Mouse (Mus musculus) embryonic facial prominence, embryonic 12.5 days (tissue): ENCODE measurements around the gene Arl15. TPM values are rescaled to one million over a fixed set of nuclear protein-coding genes. Genes with fewer than 3 reads are reported as not detected.

Source experiments
- ATAC-seq: fragments of 200-750 bp; cut with Nextera tagmentation; 2 replicates; pipeline ENCODE4 v1.8.0; 2017; ENCODE audit not compliant: insufficient number of reproducible peaks, insufficient read depth, low FRiP score, low TSS enrichment
- H3K27ac ChIP-seq: fragments of 300-500 bp; sonication (generic); 2 replicates; pipeline ENCODE4 v1.5.1; 2016; ENCODE audit warnings: mild to moderate bottlenecking
- H3K27me3 ChIP-seq: fragments of 300-500 bp; sonication (generic); 2 replicates; pipeline ENCODE4 v1.6.1; 2016; ENCODE audit warnings: mild to moderate bottlenecking, moderate library complexity
- H3K36me3 ChIP-seq: fragments of 300-500 bp; sonication (generic); 2 replicates; pipeline ENCODE4 v1.6.1; 2016; ENCODE audit warnings: mild to moderate bottlenecking
- H3K4me1 ChIP-seq: fragments of 300-500 bp; sonication (generic); 2 replicates; pipeline ENCODE4 v1.6.1; 2016
- H3K4me2 ChIP-seq: fragments of 300-500 bp; sonication (generic); replicated peaks from 2 replicates; pipeline ENCODE4 v1.6.1; 2016; ENCODE audit warnings: mild to moderate bottlenecking, moderate library complexity
- H3K4me3 ChIP-seq: fragments of 300-500 bp; sonication (generic); 2 replicates; pipeline ENCODE4 v1.5.1; 2016; ENCODE audit warnings: mild to moderate bottlenecking
- H3K9ac ChIP-seq: fragments of 300-500 bp; sonication (generic); 2 replicates; pipeline ENCODE4 v1.6.1; 2016; ENCODE audit warnings: mild to moderate bottlenecking, moderate library complexity
- H3K9me3 ChIP-seq: fragments of 300-500 bp; sonication (generic); 2 replicates; pipeline ENCODE4 v1.6.1; 2016; ENCODE audit warnings: mild to moderate bottlenecking, moderate library complexity
- WGBS: fragments of 180-500 bp; shearing (Covaris S2); methylation state at CpG from one replicate; pipeline ENCODE4 v1.1.7; 2016; 5-methylcytosine and 5-hydroxymethylcytosine counted together
- polyA plus RNA-seq: library from polyadenylated mRNA; unstranded; fragments of >200 nt; fragmentation: Nextera tagmentation; extraction: Ambion mirVana; gene quantifications from 2 replicates; pipeline ENCODE4 v1.2.1, GENCODE M21; 2016

Gene Arl15
- polyA plus RNA-seq, 1 experiment from 2014 or later, result 15.0 TPM

DNA sequence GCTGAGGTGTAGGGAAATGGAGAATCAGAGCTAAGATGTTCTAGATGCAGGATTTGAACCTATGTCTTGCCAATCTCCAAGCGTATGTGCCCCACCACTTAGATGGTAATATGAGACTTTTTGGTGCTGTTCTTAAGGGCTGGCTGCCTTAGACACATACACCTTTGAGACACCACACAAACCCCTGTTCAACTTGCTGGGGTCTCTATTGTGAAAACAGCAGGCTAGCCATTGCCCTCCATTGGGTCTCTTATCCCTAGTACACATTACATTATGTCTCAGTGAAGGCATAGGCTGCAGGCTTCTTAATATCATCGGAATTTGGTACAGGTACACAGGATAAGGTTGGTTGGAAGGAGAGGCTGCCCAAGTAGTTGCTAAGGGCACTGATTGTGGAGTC lies 16.8 kb downstream of the Arl15 start:
- ATAC-seq, result no peak
- no peak overlapping the region for H3K27ac ChIP-seq
- H3K9ac ChIP-seq, result no peak overlapping the region
- H3K9me3 ChIP-seq, result no peaks in the 10 kb centered on the region
- no peak overlapping the region for H3K4me2 ChIP-seq
- H3K4me1 ChIP-seq, result peaks cover 15% of the 10 kb centered on the region; the same call in 1 of the 2 replicates
- H3K27me3 ChIP-seq, result no peaks in the 10 kb centered on the region
- no peaks in the 10 kb centered on the region for H3K36me3 ChIP-seq
- 100% methylated on average over 2 of the region's 2 CpGs for WGBS
- H3K4me3 ChIP-seq, result no peak overlapping the region

DNA sequence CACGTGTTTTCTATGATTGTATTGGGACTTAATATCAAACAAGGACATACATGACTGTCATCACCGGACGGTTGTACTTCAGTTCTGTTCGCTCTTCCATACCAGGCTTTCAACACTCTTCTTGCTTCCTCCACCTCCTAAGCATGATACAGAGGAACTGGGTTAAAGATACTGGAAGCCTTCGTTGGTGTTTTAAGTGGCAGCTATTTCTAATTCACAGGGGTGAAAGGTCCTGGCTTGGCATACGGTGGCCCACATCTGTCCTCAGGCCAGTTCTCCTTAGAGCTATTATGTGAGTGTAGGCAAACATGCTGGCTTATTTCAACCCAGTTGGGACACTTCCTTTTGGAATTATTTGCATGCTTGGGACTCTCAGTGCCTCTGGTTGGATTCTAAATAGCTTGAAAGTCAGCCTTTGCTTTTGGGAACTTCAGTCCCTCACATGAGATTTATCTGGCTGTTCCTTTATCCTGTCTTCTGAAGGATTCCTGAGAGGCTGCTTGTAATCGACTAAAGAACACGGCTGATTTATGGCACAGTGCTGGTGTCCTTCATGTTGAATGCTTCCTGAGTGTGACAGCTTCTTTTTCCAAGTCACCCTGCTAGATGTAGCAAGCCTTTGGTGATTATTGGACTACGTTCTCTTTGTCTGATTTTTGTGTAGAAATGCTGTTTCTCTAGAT lies 17.7 kb downstream of the Arl15 start:
- Histone ChIP-seq H3K4me2 (no peak overlapping the region), H3K27ac (no peak overlapping the region), H3K27me3 (no peaks in the 10 kb centered on the region), H3K36me3 (no peaks in the 10 kb centered on the region), H3K9ac (no peak overlapping the region), H3K4me1 (peaks cover 18% of the 10 kb centered on the region; the same call in 1 of the 2 replicates), H3K9me3 (no peaks in the 10 kb centered on the region), H3K4me3 (no peak overlapping the region)
- no peak for ATAC-seq
- WGBS, result 48% methylated on average over 9 of the region's 9 CpGs

DNA sequence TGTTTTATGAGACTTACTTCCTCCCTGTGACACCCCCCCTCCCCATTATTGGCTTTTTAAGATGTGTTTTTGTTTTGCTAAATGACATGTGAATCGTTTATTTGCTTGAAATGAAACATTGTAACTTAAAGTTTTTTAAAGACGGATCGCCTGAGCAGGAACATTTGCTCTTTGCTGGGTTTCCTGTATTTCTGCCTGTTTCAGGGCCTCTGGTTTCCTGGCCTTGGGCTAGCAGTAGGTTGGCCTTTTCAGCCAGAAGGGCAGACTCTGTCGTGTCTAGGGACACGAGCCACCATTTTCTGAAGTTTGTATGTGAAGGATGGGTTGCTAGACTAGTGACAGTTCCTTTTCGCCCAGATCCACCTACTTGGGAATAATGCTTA lies 18.3 kb downstream of the Arl15 start:
- Histone ChIP-seq H3K27ac (no peak overlapping the region), H3K27me3 (no peaks in the 10 kb centered on the region), H3K4me1 (peaks cover 18% of the 10 kb centered on the region; the same call in 1 of the 2 replicates), H3K9ac (no peak overlapping the region), H3K9me3 (no peaks in the 10 kb centered on the region), H3K4me2 (no peak overlapping the region), H3K4me3 (no peak overlapping the region), H3K36me3 (no peaks in the 10 kb centered on the region)
- ATAC-seq, result no peak
- 54% methylated on average over 6 of the region's 6 CpGs for WGBS

DNA sequence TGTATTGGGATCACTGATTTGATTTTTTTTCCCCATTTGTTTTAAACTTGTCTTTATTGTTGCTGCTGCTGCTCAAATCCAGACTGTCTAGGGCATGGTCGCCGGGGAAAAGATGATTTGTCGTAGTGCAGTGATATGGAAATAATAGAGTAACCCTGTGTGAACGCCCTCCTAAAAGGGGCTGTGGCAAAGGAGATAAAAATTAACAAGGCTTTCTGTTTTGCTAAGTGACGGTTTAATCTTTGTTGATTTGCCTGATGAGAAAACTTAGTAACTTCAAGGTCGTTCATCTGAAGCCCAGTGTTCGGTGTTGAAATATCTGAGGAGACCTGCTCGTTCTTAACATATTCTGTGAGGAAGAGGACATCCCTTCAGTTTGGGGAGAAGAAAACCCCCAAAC lies 19.8 kb downstream of the Arl15 start:
- H3K36me3 ChIP-seq, result no peaks in the 10 kb centered on the region
- ATAC-seq, result no peak
- no peaks in the 10 kb centered on the region for H3K9me3 ChIP-seq
- no peak overlapping the region for H3K27ac ChIP-seq
- 82% methylated on average over 8 of the region's 8 CpGs for WGBS
- H3K4me3 ChIP-seq, result no peak overlapping the region
- peaks cover 18% of the 10 kb centered on the region; the same call in 1 of the 2 replicates for H3K4me1 ChIP-seq
- H3K27me3 ChIP-seq, result no peaks in the 10 kb centered on the region
- H3K4me2 ChIP-seq, result no peak overlapping the region
- H3K9ac ChIP-seq, result no peak overlapping the region

DNA sequence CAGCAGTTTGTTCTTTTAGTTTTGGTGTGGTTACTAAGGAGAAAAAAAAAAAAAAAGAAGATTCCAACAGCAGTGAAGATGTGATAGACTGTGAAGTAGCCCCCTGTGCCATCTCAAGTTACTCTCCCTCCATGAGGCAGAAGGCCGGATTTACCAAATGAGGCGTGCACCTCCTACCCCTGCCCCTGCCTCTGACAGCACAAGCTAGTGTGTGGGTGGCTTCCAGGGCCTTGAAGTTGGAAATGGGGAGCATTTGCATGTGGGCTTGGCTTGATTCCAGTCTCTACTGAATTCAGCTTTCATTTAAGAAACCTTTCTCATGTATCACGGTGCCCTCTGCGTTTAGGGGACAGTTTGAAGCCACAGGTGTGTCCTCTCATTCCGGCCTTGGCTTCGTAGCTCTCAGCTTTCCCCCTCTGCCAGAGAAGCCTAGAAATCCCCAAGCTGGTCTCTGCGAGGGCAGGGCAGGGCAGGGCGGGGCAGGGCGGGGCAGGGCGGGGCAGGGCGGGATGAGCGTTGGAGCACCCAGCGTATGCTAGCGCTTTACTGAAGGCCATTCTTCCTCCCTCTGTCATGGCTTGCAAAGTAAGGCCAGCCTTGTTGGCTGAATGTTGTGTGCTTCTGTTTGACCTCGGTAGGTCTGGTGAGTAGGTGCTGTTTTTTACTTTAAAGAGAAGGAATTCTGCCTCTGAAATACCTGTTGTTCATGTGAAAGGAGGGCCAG lies 21.6 kb downstream of the Arl15 start:
- ATAC-seq, result 0 out of 2 replicates have a peak, but pooled peaks have one; percentile 71

DNA sequence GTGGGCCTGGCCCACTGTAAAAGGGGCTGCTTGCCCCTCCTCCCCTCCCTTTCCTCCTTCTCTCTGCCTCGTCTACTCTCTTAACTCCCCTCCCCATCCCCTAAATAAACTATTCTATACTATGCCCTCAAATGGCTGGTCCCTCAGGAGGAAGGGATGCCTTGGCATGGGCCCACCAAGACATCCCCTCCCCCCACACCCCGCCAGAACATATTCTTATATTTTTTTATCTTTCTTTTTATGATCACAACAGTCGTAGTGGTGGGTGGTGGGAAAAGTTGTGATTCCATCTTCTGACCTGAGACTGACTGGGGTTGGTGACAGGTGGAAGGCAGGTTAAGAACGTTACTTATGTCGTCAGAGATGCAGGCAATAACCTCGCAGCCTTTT lies 22.1 kb downstream of the Arl15 start:
- ATAC-seq, result no peak
- 70% methylated on average over 6 of the region's 6 CpGs for WGBS

More for the DNA sequence above, 21.6 kb downstream of the Arl15 start:
- H3K27me3 ChIP-seq, result no peaks in the 10 kb centered on the region
- no peak overlapping the region for H3K9ac ChIP-seq
- H3K4me1 ChIP-seq, result peaks cover 18% of the 10 kb centered on the region; the same call in 1 of the 2 replicates
- no peak overlapping the region for H3K4me2 ChIP-seq
- H3K4me3 ChIP-seq, result no peak overlapping the region
- no peaks in the 10 kb centered on the region for H3K9me3 ChIP-seq
- WGBS, result 27% methylated on average over 15 of the region's 15 CpGs
- H3K36me3 ChIP-seq, result no peaks in the 10 kb centered on the region
- no peak overlapping the region for H3K27ac ChIP-seq

DNA sequence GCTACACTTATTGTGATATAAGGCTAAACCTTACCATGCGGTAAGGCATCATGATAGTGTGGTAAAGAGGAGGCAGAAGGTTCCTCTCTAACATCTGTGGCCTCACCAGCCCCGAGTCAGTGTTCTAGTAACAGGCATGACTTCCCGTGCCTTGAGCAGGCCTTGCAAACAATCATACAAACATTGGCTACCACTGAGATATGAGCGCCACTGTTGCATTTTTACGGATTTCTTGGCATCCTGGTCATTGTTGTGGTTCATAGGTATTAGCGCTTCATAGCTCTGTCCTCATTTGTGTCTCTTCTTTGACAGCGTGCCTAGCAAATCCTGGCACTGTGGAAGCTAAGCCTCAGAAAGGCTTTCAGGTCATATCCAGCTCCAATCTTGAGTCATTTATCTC lies 24.7 kb downstream of the Arl15 start:
- Histone ChIP-seq H3K4me1 (peaks cover 21% of the 10 kb centered on the region; the same call in 1 of the 2 replicates), H3K36me3 (no peaks in the 10 kb centered on the region), H3K9ac (no peak overlapping the region), H3K4me3 (no peak overlapping the region), H3K27ac (no peak overlapping the region), H3K27me3 (no peaks in the 10 kb centered on the region), H3K9me3 (no peaks in the 10 kb centered on the region), H3K4me2 (no peak overlapping the region)
- no peak for ATAC-seq
- WGBS, result 94% methylated on average over 7 of the region's 7 CpGs

More for the DNA sequence above, 22.1 kb downstream of the Arl15 start:
- Histone ChIP-seq H3K27me3 (no peaks in the 10 kb centered on the region), H3K9ac (no peak overlapping the region), H3K4me1 (peaks cover 18% of the 10 kb centered on the region; the same call in 1 of the 2 replicates), H3K9me3 (no peaks in the 10 kb centered on the region), H3K4me3 (no peak overlapping the region), H3K27ac (no peak overlapping the region), H3K36me3 (no peaks in the 10 kb centered on the region), H3K4me2 (no peak overlapping the region)

DNA sequence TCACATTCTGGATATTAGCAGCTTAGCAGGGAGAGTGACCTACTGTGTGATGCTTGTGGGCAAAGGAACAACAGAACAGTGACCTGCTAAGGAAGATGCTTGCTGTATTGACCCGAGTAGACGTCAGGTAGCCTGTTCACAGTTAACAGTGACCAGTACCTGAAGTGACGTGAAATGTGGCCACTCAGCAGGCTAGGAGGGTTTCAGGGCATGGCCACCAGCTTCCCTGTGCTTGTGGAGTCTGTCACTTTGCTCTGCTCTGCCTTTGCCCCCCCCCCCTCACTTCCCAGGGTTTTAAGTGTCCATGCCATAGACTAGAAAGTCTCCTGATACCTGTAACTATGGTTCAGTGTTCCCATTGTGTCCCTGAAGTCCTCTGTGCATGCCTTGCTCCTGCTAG lies 25.9 kb downstream of the Arl15 start:
- no peak overlapping the region for H3K4me2 ChIP-seq
- H3K9ac ChIP-seq, result no peak overlapping the region
- H3K4me3 ChIP-seq, result no peak overlapping the region
- no peak for ATAC-seq
- no peaks in the 10 kb centered on the region for H3K27me3 ChIP-seq
- H3K9me3 ChIP-seq, result no peaks in the 10 kb centered on the region
- no peak overlapping the region for H3K27ac ChIP-seq
- no peaks in the 10 kb centered on the region for H3K36me3 ChIP-seq
- peaks cover 18% of the 10 kb centered on the region; the same call in 1 of the 2 replicates for H3K4me1 ChIP-seq
- WGBS, result 88% methylated on average over 3 of the region's 3 CpGs

DNA sequence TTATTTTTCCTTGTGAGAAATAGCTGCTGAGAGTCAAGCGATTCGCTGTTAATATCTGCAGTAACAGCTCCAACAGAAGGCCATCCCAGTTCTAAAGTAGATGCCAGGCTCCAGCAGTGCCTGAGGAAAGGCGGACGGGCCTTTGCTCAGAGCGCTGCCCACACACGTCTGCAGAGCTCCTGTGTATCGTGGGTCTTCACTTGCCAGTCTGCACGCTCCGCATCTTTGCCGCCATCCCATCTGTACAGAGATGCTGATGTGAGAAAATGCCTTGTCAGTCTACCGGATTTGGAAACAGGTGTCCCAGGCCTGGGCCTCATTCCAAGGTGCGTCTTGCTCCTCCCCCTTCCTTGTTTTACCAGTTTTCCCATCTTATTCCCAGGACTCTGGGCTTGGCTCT lies 27.6 kb downstream of the Arl15 start:
- no peak for ATAC-seq
- Histone ChIP-seq H3K27ac (no peak overlapping the region), H3K9ac (no peak overlapping the region), H3K4me3 (no peak overlapping the region), H3K4me2 (no peak overlapping the region), H3K36me3 (no peaks in the 10 kb centered on the region), H3K9me3 (no peaks in the 10 kb centered on the region), H3K4me1 (peaks cover 6% of the 10 kb centered on the region; the same call in 1 of the 2 replicates), H3K27me3 (no peaks in the 10 kb centered on the region)
- 87% methylated on average over 12 of the region's 12 CpGs for WGBS

DNA sequence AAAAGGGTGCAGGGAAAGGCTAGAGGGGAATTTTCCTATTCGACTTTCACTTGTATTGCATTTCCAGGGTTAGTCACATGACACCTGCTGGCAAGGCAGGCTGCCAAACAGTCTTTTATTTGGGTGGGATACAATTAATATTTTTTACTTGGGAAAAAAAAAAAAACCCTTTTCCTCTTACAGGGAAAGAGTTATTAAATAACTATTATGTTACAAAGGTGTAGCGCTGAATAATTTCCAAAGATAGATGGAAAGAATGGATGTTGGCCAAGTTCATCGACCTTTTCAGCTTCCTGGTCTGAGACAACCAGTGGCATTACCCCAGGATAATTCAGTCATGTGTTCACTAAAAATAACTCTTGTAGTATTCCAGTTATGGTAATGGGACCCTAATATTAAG lies 29.7 kb downstream of the Arl15 start:
- Histone ChIP-seq H3K27me3 (no peaks in the 10 kb centered on the region), H3K4me3 (no peak overlapping the region), H3K27ac (no peak overlapping the region), H3K9me3 (no peaks in the 10 kb centered on the region), H3K36me3 (no peaks in the 10 kb centered on the region), H3K4me1 (peaks cover 10% of the 10 kb centered on the region), H3K4me2 (no peak overlapping the region), H3K9ac (no peak overlapping the region)
- ATAC-seq, result no peak
- 81% methylated on average over 3 of the region's 3 CpGs for WGBS

DNA sequence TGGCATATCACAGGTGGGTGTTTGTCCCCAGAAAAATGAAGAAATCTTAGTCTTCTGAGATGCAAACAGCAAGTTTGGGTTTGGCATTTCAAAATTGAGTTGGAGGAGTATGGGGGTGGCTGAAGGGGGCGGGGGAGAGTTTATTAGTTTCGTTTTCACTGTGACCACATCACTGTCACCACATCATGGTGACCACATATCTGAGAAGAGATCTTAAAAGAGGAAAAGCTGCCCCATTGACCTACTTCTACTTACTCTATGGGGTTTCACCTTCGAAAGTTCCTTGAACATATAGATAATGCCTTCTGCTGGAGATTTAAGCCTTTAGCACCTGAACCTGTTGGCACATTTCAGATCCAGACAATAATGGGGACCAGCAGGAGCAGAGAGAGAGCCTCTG lies 34.3 kb downstream of the Arl15 start:
- Histone ChIP-seq H3K36me3 (0 out of 2 replicates have a peak, but pooled peaks cover 4% of the 10 kb centered on the region), H3K4me2 (no peak overlapping the region), H3K4me3 (no peak overlapping the region), H3K4me1 (peaks cover 7% of the 10 kb centered on the region), H3K27ac (no peak overlapping the region), H3K9ac (no peak overlapping the region), H3K27me3 (no peaks in the 10 kb centered on the region), H3K9me3 (0 out of 2 replicates have a peak, but pooled peaks cover 6% of the 10 kb centered on the region)
- 91% methylated on average over 3 of the region's 3 CpGs for WGBS
- ATAC-seq, result no peak

DNA sequence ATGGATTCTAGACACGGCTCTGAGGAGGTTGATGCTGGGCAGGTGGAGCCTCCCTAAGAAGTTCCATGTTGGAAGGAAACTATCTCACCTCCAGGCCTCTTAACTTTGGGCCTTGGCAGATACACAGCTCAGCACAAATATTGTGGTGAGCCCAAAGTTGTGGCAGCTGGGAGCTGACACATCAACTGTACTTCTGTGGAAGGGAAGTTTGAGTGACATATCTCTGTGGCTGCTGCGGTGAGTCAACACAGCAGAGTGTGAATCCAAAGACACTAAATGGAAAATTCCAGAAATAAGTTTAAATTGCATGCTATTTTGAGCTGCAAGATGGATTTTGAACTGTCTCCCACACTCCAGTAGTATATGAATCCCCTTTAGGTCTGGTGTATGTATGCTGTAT lies 34.8 kb downstream of the Arl15 start:
- Histone ChIP-seq H3K4me1 (peaks cover 4% of the 10 kb centered on the region; the same call in 1 of the 2 replicates), H3K9me3 (0 out of 2 replicates have a peak, but pooled peaks cover 6% of the 10 kb centered on the region), H3K9ac (no peak overlapping the region), H3K4me2 (no peak overlapping the region), H3K36me3 (0 out of 2 replicates have a peak, but pooled peaks cover 4% of the 10 kb centered on the region), H3K4me3 (no peak overlapping the region), H3K27ac (no peak overlapping the region), H3K27me3 (no peaks in the 10 kb centered on the region)
- 88% methylated on average over 2 of the region's 2 CpGs for WGBS
- no peak for ATAC-seq
